ENCODE assay signal across 9 mouse cellular contexts in genomic region chr4:43973526-43973981, GRCm38 (mm10). TPM values are rescaled to one million over a fixed set of nuclear protein-coding genes. Genes with fewer than 3 reads are reported as not detected.
A peak's percentile ranks its signal among the peaks of the same experiment; 100 is the strongest.
DNase-seq lines count a peak whose midpoint lies in the region; ATAC-seq and TF ChIP-seq lines count a peak whose summit lies in the region.
"Had no signal": no experiment of that assay in that cellular context is flagged by ENCODE, and none has a peak within 500 bp of the region (broad histone marks: within the 10 kb centered on the region; RNA-seq: fewer than 3 reads in every experiment).

No protein-coding gene starts in this region.

- no peak overlapping the region for H3K4me3 ChIP-seq in kidney, embryonic 15.5 days (replicated peaks)
- H3K4me3 ChIP-seq in ES-E14 (ENCODE audit: insufficient read depth in 1 of 2, low read depth in 1 of 2, low read length in 2 of 2, poor library complexity in 1 of 2, severe bottlenecking in 1 of 2): no peak overlapping the region
- H3K4me3 ChIP-seq in heart, postnatal 0 days (ENCODE audit: low read depth, low read length): no peak overlapping the region
- H3K4me3 ChIP-seq in liver, postnatal 0 days (ENCODE audit: low read depth, low read length): no peak overlapping the region

- TF ChIP-seq CTCF in heart, postnatal 0 days (IDR thresholded peaks at IDR 0.05; ENCODE audit: low read depth): no peak
- TF ChIP-seq CTCF in liver, postnatal 0 days (IDR thresholded peaks at IDR 0.05; ENCODE audit: low read depth): no peak

- no peak for DNase-seq in kidney, adult 18-20 months
- no peak for DNase-seq in ES-E14 (ENCODE audit: low read depth, low spot score)
- DNase-seq in cerebellum, adult 9-11 months: peak; percentile 52
- peak; percentile 82 for DNase-seq in heart, postnatal 0 days (ENCODE audit: low spot score)
- DNase-seq in liver, postnatal 0 days: no peak
- peak; percentile 92 for DNase-seq in splenic B cell, adult 2 months (ENCODE audit: low read depth, low spot score)
- DNase-seq in yolk sac, embryonic 10.5 days (ENCODE audit: low spot score): no peak

- ATAC-seq in kidney, embryonic 15.5 days (replicated peaks; ENCODE audit: low FRiP score): no peak
- peak; percentile 47 for ATAC-seq in heart, postnatal 0 days (ENCODE audit: insufficient read depth, low read depth)
- ATAC-seq in liver, postnatal 0 days: peak; percentile 10

- TF ChIP-seq EP300 in heart, postnatal 0 days (IDR thresholded peaks at IDR 0.05; ENCODE audit: low read depth): no peak
- TF ChIP-seq EP300 in liver, postnatal 0 days (IDR thresholded peaks at IDR 0.05; ENCODE audit: low read depth): no peak; the same call in 1 of the 2 replicates

- H3K9ac ChIP-seq in kidney, embryonic 15.5 days: no peak overlapping the region
- no peak overlapping the region for H3K9ac ChIP-seq in ES-E14 (ENCODE audit: insufficient read depth, low read depth, low read length, poor library complexity, severe bottlenecking)
- no peak overlapping the region for H3K9ac ChIP-seq in heart, postnatal 0 days (replicated peaks; ENCODE audit: low read depth, low read length)
- no peak overlapping the region for H3K9ac ChIP-seq in liver, postnatal 0 days (replicated peaks)

- no peak overlapping the region for H3K4me2 ChIP-seq in kidney, embryonic 15.5 days
- no peak overlapping the region for H3K4me2 ChIP-seq in heart, postnatal 0 days (ENCODE audit: low read depth, low read length)
- H3K4me2 ChIP-seq in liver, postnatal 0 days (ENCODE audit: low read depth, low read length): peak overlapping the region; percentile 14; the same call in 1 of the 2 replicates

- 46% methylated on average over 4 of the region's 4 CpGs for WGBS in kidney, embryonic 15.5 days
- 38% methylated on average over 4 of the region's 4 CpGs for WGBS in heart, postnatal 0 days
- WGBS in liver, postnatal 0 days (ENCODE audit: insufficient replicate concordance): 32% methylated on average over 4 of the region's 4 CpGs

- H3K27ac ChIP-seq in kidney, embryonic 15.5 days: peak overlapping the region; percentile 15; the same call in 1 of the 2 replicates
- peak overlapping the region; percentile 59; the same call in 1 of the 2 replicates for H3K27ac ChIP-seq in ES-E14 (ENCODE audit: insufficient read depth, low read depth, low read length, poor library complexity, severe bottlenecking)
- peak overlapping the region; percentile 80; the same call in 1 of the 2 replicates for H3K27ac ChIP-seq in heart, postnatal 0 days (ENCODE audit: low read depth)
- peak overlapping the region; percentile 45 for H3K27ac ChIP-seq in liver, postnatal 0 days (ENCODE audit: low read depth)

- H3K9me3 ChIP-seq in kidney, embryonic 15.5 days (replicated peaks): no peaks in the 10 kb centered on the region
- H3K9me3 ChIP-seq in ES-E14 (ENCODE audit: control insufficient read depth, insufficient read depth, low read depth, low read length): no peaks in the 10 kb centered on the region
- H3K9me3 ChIP-seq in heart, postnatal 0 days (replicated peaks; ENCODE audit: control insufficient read depth, low read length): no peaks in the 10 kb centered on the region
- H3K9me3 ChIP-seq in liver, postnatal 0 days (ENCODE audit: low read length): no peaks in the 10 kb centered on the region

- H3K27me3 ChIP-seq in kidney, embryonic 15.5 days: no peaks in the 10 kb centered on the region
- H3K27me3 ChIP-seq in heart, postnatal 0 days (ENCODE audit: control insufficient read depth, insufficient read depth, low read length): no peaks in the 10 kb centered on the region
- H3K27me3 ChIP-seq in liver, postnatal 0 days (ENCODE audit: insufficient read depth, low read length): no peaks in the 10 kb centered on the region
- H3K27me3 ChIP-seq in splenic B cell, adult 2 months (ENCODE audit: control insufficient read depth, insufficient read depth, low read length, poor library complexity, severe bottlenecking): no peaks in the 10 kb centered on the region

- H3K4me1 ChIP-seq in kidney, embryonic 15.5 days: peaks cover 37% of the 10 kb centered on the region
- H3K4me1 ChIP-seq in ES-E14 (ENCODE audit: control insufficient read depth in 2 of 2, insufficient read depth in 2 of 2, low read length in 2 of 2, poor library complexity in 1 of 2): peaks cover 30 to 44% of the 10 kb centered on the region in 2 experiments
- peaks cover 12% of the 10 kb centered on the region for H3K4me1 ChIP-seq in heart, postnatal 0 days (ENCODE audit: control insufficient read depth, insufficient read depth)
- peaks cover 46% of the 10 kb centered on the region for H3K4me1 ChIP-seq in liver, postnatal 0 days (ENCODE audit: insufficient read depth)

- H3K36me3 ChIP-seq in kidney, embryonic 15.5 days: no peaks in the 10 kb centered on the region
- peaks cover 5% of the 10 kb centered on the region for H3K36me3 ChIP-seq in ES-E14 (ENCODE audit: control insufficient read depth, insufficient read depth, low read length, poor library complexity, severe bottlenecking)
- no peaks in the 10 kb centered on the region for H3K36me3 ChIP-seq in heart, postnatal 0 days (replicated peaks; ENCODE audit: control insufficient read depth, insufficient read depth, low read length)
- peaks cover 18% of the 10 kb centered on the region for H3K36me3 ChIP-seq in liver, postnatal 0 days (replicated peaks; ENCODE audit: insufficient read depth, low read length)
- no peaks in the 10 kb centered on the region for H3K36me3 ChIP-seq in splenic B cell, adult 2 months (ENCODE audit: control insufficient read depth, insufficient read depth, low read length, poor library complexity, severe bottlenecking)

- in situ Hi-C loops in ES-E14 (cut with MboI; ENCODE audit: low sequenced_read_pairs in 2 of 2, unreplicated experiment in 2 of 2): no loop called here

TF ChIP-seq in ES-E14, 5 proteins besides CTCF, POLR2A, EP300 and RAD21:
- no peak for TF ChIP-seq CHD2 (IDR thresholded peaks at IDR 0.05; ENCODE audit: low read depth, low read length)

RNA-seq across cellular contexts. Expression of gene Ccin, which starts 9.7 kb away (rescaled TPM):
- not detected in 2 replicates for polyA plus RNA-seq in kidney, embryonic 15.5 days (2015; fragmentation: Nextera tagmentation; extraction: Ambion mirVana)
- total RNA-seq in ES-E14 (2012; rRNA removed): 0.80 and 1.1 TPM in 2 replicates
- not detected in 2 replicates for total RNA-seq in heart, postnatal 0 days (2014; rRNA removed; ENCODE audit: low replicate concordance)
- not detected in 2 replicates for polyA plus RNA-seq in heart, postnatal 0 days (2015; fragmentation: Nextera tagmentation; extraction: Ambion mirVana)
- polyA plus RNA-seq in liver, postnatal 0 days (2015; fragmentation: Nextera tagmentation; extraction: Ambion mirVana): not detected in 2 replicates
- polyA plus RNA-seq: intestine, embryonic 14.5 days had no signal

RNA-seq across cellular contexts. Expression of gene Glipr2, which starts 16.4 kb away (rescaled TPM):
- polyA plus RNA-seq in kidney, embryonic 15.5 days (2015; fragmentation: Nextera tagmentation; extraction: Ambion mirVana): 71.7 and 73.9 TPM in 2 replicates
- total RNA-seq in ES-E14 (2012; rRNA removed): 52.3 and 93.2 TPM in 2 replicates
- 35.8 and 39.2 TPM in 2 replicates for total RNA-seq in heart, postnatal 0 days (2014; rRNA removed; ENCODE audit: low replicate concordance)
- 27.3 and 28.4 TPM in 2 replicates for polyA plus RNA-seq in heart, postnatal 0 days (2015; fragmentation: Nextera tagmentation; extraction: Ambion mirVana)
- polyA plus RNA-seq in liver, postnatal 0 days (2015; fragmentation: Nextera tagmentation; extraction: Ambion mirVana): 19.4 and 20.4 TPM in 2 replicates

RNA-seq across cellular contexts. Expression of gene Clta, which starts 30.7 kb away (rescaled TPM):
- polyA plus RNA-seq in kidney, embryonic 15.5 days (2015; fragmentation: Nextera tagmentation; extraction: Ambion mirVana): 231 and 236 TPM in 2 replicates
- 261 and 373 TPM in 2 replicates for total RNA-seq in ES-E14 (2012; rRNA removed)
- 128 and 168 TPM in 2 replicates for total RNA-seq in heart, postnatal 0 days (2014; rRNA removed; ENCODE audit: low replicate concordance)
- 106 and 112 TPM in 2 replicates for polyA plus RNA-seq in heart, postnatal 0 days (2015; fragmentation: Nextera tagmentation; extraction: Ambion mirVana)
- polyA plus RNA-seq in liver, postnatal 0 days (2015; fragmentation: Nextera tagmentation; extraction: Ambion mirVana): 136 and 144 TPM in 2 replicates

Comparison
In these comparisons a context has a peak if more than half of its experiments do, and no peak if none do; other contexts are left out.
1. H3K27ac ChIP-seq: peak in every context shown above with its lines; median percentile 80 in heart, postnatal 0 days; 59 in ES-E14; 45 in liver, postnatal 0 days; 15 in kidney, embryonic 15.5 days.
2. DNase-seq: peak in cerebellum, adult 9-11 months (single experiment), heart, postnatal 0 days (single experiment) and splenic B cell, adult 2 months (single experiment); none in kidney, adult 18-20 months (single experiment), ES-E14 (single experiment), liver, postnatal 0 days (single experiment) and yolk sac, embryonic 10.5 days (single experiment).